Mouse (Mus musculus): ENCODE measurements around the gene Cox20.
"Not testable (repeated sequence)": the region's sequence is repeated elsewhere in the genome, so short reads cannot be mapped to it uniquely, and the experiment has no call there.

The Cox20 gene

DNA sequence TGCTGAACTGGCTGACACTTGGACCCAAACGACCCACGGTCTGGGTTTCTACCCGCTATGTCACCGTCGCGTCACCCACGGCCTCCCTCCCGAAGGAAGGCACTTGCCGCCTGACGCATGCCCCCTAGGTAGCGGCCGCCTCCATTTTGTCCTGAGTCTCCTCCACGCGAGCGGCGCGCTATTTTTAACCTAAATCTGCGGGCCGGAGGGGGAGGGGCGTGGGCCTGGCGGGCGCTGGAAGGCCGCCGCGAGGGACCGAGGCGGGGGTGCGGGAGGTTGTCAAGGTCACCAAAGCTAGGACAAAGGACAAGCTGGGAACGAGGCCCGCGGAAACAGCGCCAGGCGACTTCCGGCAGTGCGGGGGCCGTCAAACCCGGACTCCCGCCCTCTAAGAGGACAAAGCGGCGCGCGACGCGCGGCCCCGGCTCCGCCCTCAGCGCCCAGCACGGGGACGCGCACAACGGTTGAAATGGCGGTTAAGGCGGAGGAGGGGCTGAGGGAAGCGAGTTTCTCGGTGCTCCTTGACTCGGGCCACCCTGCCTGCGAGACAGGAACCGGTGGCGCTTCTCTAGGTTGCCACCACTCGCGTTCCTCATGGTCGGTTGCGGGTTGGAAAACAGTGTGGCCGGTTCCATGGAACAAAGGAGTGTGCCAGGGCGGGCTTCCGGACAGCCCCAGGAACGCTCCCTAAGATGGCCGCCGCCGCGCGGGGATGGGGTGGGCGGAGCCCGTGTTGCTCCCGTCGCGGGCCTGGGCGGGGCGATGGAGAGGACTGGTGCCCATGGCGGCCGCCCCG lies at the start of gene Cox20:
TSS of gene Cox20 (plus strand) at position 742 of the 796 bp plus-strand sequence.
- in situ Hi-C loops (cut with MseI, MboI): loop anchor here in 1 of 2 experiments (10.0 kb wide), 1 partner anchor 126 kb away; no protein-coding TSS in a partner anchor

GRCm38 (mm10) chr1:178270635-178271034 lies 48.3 kb upstream of the Cox20 start:
- in situ Hi-C loops (cut with MseI, MboI): no loop called here

GRCm38 (mm10) chr1:178275174-178275730 lies 43.7 kb upstream of the Cox20 start:
- in situ Hi-C loops (cut with MseI, MboI): no loop called here

- in situ Hi-C loops (cut with MseI, MboI): no loop called here
Measured at GRCm38 (mm10) chr1:178275738-178276053, 43.2 kb upstream of the Cox20 start.

DNA sequence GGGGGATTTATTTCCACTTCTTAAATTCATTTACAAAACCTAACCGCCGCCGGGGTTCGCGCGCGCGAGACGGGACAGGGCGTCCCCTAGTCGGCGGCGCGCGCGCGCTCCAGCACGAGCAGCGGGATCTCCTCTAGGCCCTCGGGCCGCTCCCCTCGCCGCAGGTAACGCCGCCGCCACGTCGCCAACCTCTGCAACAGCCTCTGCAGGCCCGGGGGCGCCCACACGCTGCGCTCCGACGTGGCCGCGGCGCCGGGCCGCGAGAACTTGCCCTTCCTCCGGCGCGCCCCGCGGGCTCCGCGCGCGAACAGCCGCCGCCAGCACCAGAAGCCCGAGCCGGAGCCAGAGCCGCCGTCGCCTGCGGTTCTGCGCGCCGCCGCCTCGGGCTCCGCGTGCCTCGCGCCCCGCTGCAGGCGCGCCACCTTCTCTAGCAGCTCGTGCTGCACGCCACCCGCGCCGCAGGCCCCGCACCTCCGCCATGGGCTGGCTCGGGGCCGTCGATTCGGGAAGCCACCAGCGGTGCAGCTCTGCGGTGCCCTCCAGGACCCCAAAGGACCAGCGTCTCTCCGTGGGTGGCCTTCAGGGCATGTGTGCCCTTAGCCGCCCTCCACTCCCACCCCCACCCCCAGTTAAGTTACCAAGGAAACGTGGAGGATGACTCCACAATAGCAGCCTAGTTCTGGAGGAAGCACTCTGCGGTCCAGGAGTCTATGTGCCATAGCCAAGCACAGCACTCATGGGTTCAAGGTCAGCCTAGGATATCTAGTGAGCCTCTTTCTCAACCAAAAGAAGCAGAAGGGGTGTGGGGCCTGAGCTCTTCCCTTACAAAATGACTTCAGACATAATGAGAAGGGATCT lies 42.6 kb upstream of the Cox20 start:
- in situ Hi-C loops (cut with MseI, MboI): no loop called here

GRCm38 (mm10) chr1:178283314-178283713 lies 35.6 kb upstream of the Cox20 start:
- in situ Hi-C loops (cut with MseI, MboI): not testable (repeated sequence)

DNA sequence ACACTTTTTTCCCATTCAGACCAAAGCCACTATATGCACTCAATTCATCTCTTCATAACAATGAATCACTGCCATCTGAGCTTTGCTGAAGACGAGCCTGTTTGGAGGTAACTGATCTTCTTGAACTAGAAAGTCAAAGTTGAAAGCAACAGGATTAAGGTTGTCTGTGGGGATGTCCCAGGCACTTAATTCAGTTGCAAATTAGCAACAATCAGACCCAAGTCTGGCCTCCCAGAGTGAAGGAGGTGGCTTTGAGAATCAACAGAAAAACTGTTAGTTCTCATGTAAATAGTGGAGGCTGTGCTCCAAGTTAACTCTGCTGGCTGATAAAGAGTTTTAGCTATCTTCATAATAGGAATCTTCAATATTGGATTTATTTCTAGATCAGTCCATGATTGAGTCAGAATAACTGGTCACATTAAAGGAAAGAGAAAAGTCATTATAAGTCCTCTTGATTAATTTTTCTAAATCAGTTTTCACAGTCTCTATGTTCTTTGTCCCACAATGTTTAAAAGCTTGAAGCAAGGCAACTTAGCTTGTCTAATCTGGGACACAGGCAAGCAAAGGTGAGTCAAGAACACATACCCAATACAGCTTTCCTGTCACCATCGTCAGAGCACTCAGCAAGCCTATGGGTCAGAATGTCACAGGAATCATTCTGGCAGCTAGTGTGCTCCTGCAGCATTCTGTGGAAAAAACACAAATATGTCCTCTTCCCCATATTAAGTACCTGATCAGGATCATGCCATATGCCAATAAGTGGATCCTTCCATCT lies 34.8 kb upstream of the Cox20 start:
- in situ Hi-C loops (cut with MseI, MboI): no loop called here

- in situ Hi-C loops (cut with MseI, MboI): no loop called here
Measured at GRCm38 (mm10) chr1:178287601-178288176, 31.2 kb upstream of the Cox20 start.

DNA sequence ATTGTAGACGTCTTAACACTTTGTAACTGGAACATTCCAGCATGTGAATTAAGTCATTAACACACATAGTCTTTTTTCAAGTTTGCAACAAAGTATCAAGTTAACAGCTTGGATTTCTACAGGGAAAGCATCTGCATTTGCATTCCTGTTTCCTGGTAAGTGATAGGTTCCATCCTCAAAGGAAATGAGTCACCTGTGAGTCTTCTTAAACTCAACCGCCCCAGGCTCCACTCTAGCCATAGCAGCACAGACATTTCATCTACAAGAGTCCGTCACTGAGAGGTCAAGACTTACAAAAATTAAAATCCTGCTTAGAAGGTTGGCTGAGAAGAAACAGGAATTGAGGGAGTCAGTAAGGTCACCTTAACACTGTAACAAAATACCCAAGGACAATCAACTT lies 27.2 kb upstream of the Cox20 start:
- in situ Hi-C loops (cut with MseI, MboI): no loop called here

DNA sequence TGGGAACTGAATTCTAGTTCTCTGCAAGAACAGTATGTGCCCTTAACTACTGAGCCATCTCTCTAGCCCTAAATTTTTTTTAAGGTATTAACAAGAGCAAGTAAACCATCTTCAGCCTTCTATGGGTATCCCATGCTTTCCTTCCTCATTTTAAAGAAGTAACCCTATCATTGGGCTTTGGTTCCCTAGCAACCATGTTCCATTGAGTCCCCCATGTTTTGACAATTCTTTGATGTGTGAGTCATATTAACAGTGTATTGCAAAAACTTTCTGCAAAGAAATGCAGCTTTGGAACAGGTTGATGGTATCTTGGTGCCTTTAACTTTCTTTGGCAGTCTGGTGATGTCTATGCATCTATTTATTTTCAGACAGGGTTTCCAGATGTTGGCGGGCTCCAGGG lies 24.9 kb upstream of the Cox20 start:
- in situ Hi-C loops (cut with MseI, MboI): no loop called here

- in situ Hi-C loops (cut with MseI, MboI): loop anchor here in 1 of 2 experiments (10.0 kb wide), 1 partner anchor 156 kb away; no protein-coding TSS in a partner anchor
Measured at GRCm38 (mm10) chr1:178301261-178301660, 17.7 kb upstream of the Cox20 start.

DNA sequence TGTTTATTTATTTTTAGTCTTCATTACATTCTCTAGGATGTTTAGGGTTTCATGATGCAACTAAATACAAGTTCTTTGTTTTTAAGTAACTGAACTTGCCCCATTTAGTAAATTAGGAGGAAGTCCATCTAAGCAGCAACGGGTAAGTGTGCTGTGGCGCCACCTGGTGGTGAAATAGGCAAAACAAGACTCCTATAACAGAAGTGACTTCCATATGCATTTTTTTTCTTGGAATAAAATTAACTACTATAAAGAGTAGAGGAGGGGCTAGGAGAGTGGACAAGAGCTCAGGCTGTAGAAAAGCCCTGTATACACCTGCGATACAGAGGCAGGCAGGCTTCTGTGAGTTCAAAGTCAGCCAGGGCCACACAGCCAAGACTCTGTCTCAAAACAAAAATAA lies 15.5 kb upstream of the Cox20 start:
- in situ Hi-C loops (cut with MseI, MboI): loop anchor here in 1 of 2 experiments (10.0 kb wide), 1 partner anchor 159 kb away; no protein-coding TSS in a partner anchor

- in situ Hi-C loops (cut with MseI, MboI): loop anchor here in 1 of 2 experiments (10.0 kb wide), 1 partner anchor 165 kb away; no protein-coding TSS in a partner anchor
Measured at GRCm38 (mm10) chr1:178309487-178309886, 9.4 kb upstream of the Cox20 start.

GRCm38 (mm10) chr1:178310128-178310527 lies 8.8 kb upstream of the Cox20 start:
- in situ Hi-C loops (cut with MseI, MboI): loop anchor here in 1 of 2 experiments (10.0 kb wide), 1 partner anchor 135 kb away; no protein-coding TSS in a partner anchor

- in situ Hi-C loops (cut with MseI, MboI): loop anchor here in 1 of 2 experiments (10.0 kb wide), 1 partner anchor 132 kb away; no protein-coding TSS in a partner anchor
Measured at GRCm38 (mm10) chr1:178313039-178313597, 5.8 kb upstream of the Cox20 start.

DNA sequence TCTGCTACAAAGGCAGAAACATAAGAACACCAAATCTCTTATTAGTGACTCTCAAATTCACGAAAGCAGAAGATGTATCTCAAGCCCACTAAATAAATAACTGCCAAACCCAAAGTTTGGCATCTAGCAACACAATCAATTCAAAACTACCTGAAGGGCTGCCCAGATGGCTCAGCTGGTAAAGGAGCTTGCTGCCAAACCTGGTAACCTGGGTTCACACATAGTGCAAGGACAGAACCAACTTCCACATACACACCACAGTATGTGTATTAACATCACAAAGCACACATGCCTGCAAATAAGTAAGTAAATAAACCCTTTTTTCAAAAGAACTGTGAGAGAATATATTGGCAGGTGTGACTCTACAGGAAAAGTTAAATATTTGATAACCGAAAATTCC lies 4.7 kb upstream of the Cox20 start:
- in situ Hi-C loops (cut with MseI, MboI): loop anchor here in 1 of 2 experiments (10.0 kb wide), 1 partner anchor 131 kb away; no protein-coding TSS in a partner anchor

DNA sequence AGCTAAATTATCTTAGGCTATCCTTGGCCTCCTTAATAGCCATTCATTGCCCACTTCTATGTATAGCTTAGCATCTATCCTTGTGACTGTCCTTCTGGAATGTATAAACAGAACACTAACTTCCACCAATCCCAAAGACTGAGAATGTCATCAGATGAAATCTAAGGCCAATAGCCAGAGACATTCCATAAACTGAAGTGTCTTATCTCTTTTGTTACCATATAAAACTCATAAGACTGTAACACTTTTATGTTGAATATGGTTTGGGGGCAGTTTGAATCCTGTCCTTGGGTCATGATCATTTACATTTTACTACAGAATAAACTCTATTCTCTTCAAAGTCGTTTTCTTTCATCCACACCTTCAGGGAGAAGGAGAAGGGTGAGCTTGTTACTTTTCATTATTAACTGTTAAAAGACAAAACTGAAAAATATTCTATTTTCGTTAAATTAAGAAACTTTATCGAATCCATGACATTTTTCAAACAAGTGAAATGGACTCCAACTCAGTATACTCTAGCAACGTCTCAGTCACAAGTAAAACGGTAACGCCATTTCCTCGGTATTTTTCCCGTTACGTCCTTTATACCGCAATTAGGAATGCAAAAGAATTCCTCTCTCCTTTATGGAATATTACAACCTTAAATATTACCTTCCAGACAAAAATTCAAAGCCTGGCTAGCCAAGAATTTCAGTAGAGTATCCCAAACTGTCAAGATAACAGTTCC lies 1.5 kb upstream of the Cox20 start:
- in situ Hi-C loops (cut with MseI, MboI): loop anchor here in 1 of 2 experiments (10.0 kb wide), 1 partner anchor 127 kb away; no protein-coding TSS in a partner anchor

DNA sequence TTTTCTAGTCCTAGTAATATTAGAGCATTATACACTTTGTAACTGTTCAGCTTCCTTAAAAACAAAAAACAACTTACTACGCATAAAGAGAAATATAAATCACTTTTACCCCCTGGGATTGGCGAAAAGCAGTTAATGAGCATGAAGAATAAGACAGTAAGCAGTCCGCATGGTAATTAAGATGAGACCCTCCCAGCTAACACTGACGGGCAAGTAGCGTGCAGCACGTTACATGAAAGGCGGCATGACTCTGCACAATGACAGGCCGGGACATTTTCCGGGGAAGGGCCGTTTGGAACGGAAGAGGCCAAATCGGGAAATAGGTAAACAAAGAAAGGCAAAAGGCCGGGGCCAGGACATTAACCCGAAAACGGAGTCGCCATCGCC lies 935 bp upstream of the Cox20 start:
- in situ Hi-C loops (cut with MseI, MboI): loop anchor here in 1 of 2 experiments (10.0 kb wide), 1 partner anchor 127 kb away; no protein-coding TSS in a partner anchor

- in situ Hi-C loops (cut with MseI, MboI): loop anchor here in 1 of 2 experiments (10.0 kb wide), 1 partner anchor 125 kb away; no protein-coding TSS in a partner anchor
Measured at GRCm38 (mm10) chr1:178319295-178320037, 536 bp downstream of the Cox20 start.
